Mouse (Mus musculus): ENCODE measurements at regions not wholly inside any gene's neighbourhood (a gene's known extent, or its start where the extent isn't known, plus 50 kb on each side); places are given as distances from the start of the nearest gene placed in this dataset.

- TF ChIP-seq POLR2A (IDR thresholded peaks at IDR 0.05; ENCODE audit: insufficient read depth, low read depth, low read length) (no peak), CTCF (IDR thresholded peaks at IDR 0.05; ENCODE audit: insufficient read depth, low read depth, low read length) (no peak)
These were observed 2468.0 kb upstream of the 5930422O12Rik start for GRCm38 (mm10) chr8:30960486-30960885.

All from olfactory bulb, adult 2 months (tissue).